Mouse (Mus musculus) megakaryocyte, embryonic 14.5 days (primary cell): ENCODE data around the gene Csnk1g2.

Source experiments
- FLI1 ChIP-seq: IDR thresholded peaks from 2 replicates; pipeline ENCODE4 v1.6.1; 2012; ENCODE audit warnings: low read length, inconsistent platforms, mixed read lengths
- GATA1 ChIP-seq: IDR thresholded peaks from 3 replicates; pipeline ENCODE4 v1.6.1; 2012; ENCODE audit warnings: mixed read lengths, low read length, inconsistent platforms, borderline replicate concordance

GRCm38 (mm10) chr10:80574896-80575295 is 47.7 kb upstream of the Csnk1g2 start:
- TF ChIP-seq GATA1: no peak
- no peak for TF ChIP-seq FLI1
